Mouse (Mus musculus): ENCODE measurements around the gene Nsa2.

DNA sequence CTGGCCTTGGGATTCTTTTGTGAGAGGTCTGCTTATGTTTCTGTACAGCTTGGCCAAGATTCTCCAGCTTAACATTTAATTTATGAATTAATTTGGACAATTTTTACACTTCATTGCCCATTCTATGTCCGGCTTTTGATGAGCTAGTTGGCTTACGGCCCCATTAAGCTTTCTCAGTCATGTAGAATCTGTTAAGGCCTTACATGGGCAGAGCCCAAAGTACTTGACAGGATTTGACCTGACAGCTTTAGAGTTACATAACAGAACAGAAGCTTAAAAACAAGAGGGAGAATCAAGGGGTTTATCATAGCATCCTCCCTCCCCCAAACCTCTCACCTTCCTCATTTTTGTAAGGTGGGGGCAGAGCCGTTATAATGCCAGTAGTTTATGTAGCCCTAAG, 49.6 kb downstream of the Nsa2 start:
- no peak for TF ChIP-seq CTCF (IDR thresholded peaks at IDR 0.05; ENCODE audit: insufficient read depth, low read depth, low read length)
- no peak for TF ChIP-seq POLR2A (IDR thresholded peaks at IDR 0.05; ENCODE audit: insufficient read depth, low read depth, low read length)

Measured in olfactory bulb, adult 2 months (tissue).